Mouse (Mus musculus) granulocyte monocyte progenitor cell, adult 5-6 weeks (primary cell): Measurements from ENCODE around the gene Marveld3. TPM values are rescaled to one million over a fixed set of nuclear protein-coding genes. Genes with fewer than 3 reads are reported as not detected.
A peak's percentile ranks its signal among the peaks of the same experiment; 100 is the strongest.

ENCODE experiments used
- ATAC-seq: replicated peaks from 2 replicates; pipeline ENCODE4 v1.8.0; 2016; ENCODE audit warnings: mild to moderate bottlenecking, moderate TSS enrichment, inconsistent platforms; ENCODE audit not compliant: poor library complexity, severe bottlenecking
- total RNA-seq, 2 experiments: library from RNA; stranded (forward) in 1 of 2; stranded (reverse) in 1 of 2; fragments of 200-712, 200-1000 nt in 1 of 2; fragments of >200 nt in 1 of 2; fragmentation: Nextera tagmentation in 1 of 2; gene quantifications; 2 replicates each; pipeline ENCODE4 v1.2.3; 2014 to 2017

Marveld3 gene
- not detected in 2 replicates for total RNA-seq (2014; fragmentation: Nextera tagmentation)
- not detected in 2 replicates for total RNA-seq (2017)

DNA sequence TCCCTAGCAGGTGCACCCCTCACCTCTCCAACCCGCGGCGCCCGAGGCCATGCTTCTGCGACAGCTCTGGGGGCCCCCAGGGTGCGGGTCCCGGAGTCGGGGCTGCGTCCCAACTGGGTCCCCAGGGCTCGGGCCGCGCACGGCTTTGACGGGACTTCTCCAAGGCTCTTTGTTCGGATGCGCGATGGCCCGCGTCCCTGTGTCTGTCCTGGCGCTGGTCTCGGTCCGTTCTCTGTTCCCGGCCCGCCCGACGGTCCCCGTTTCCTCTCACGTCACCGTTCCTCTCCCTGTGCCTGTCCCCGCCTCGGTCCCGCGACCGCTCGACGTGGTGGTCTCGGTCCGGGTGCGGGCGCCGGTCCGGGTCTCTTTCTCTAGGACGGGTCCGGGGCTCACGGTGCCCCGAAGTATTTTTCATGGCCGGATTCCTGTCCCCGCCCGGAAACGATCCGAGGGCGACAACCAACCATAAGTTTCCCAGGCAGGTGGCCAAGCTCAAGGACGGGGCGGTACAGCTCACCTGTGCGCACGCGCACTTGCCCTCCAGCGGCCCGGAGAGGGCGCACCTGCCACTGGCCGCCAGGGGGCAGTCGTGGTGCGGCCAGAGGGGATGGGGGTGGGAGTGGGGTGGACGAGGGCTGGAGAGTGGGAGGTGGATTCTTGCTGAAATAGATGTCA lies at the start of gene Marveld3:
Gene Marveld3, minus strand, starts transcription at position 511 of the 675 bp plus-strand sequence.
- peak; percentile 73 for ATAC-seq

DNA sequence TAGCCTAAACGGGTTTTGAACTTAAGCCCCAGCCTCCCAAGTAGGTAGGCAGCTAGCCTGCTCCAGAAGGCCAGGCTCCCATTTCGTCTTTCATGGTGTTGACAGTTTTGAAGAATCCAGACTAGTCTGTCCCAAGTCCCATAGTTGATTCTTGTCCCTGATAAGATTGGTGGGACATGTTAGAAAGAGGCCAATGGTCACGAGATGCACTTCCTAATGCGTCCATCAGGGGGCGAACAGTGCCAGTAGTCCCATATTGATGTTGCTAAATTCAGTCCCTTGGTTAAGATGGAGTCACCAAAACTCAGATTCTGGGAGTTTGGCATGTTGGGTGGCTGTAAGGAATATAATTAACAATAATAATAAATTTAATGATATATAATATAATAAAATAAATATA lies 48.9 kb upstream of the Marveld3 start:
- peak; percentile 61 for ATAC-seq

DNA sequence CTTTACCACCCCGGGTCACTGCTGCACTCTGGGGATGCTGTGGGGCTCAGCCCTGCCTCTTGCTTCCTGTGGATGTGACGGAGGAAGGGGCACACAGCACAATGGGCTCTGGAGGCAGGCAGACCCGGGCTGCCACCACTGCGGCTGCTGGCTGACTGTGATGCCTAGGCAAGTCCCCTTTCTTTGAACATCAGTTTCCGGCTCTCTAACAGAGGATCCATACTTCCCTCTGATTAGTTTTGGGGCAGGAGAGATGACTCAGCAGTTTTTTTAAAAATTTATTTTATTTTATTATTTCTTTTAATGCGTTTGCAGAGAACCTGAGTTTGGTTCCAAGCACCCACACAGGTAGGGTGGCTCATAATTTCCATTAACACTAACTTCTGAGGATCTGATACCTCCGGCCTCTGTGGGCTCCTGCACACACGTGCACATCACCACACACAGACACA lies 47.0 kb upstream of the Marveld3 start:
- no peak for ATAC-seq

DNA sequence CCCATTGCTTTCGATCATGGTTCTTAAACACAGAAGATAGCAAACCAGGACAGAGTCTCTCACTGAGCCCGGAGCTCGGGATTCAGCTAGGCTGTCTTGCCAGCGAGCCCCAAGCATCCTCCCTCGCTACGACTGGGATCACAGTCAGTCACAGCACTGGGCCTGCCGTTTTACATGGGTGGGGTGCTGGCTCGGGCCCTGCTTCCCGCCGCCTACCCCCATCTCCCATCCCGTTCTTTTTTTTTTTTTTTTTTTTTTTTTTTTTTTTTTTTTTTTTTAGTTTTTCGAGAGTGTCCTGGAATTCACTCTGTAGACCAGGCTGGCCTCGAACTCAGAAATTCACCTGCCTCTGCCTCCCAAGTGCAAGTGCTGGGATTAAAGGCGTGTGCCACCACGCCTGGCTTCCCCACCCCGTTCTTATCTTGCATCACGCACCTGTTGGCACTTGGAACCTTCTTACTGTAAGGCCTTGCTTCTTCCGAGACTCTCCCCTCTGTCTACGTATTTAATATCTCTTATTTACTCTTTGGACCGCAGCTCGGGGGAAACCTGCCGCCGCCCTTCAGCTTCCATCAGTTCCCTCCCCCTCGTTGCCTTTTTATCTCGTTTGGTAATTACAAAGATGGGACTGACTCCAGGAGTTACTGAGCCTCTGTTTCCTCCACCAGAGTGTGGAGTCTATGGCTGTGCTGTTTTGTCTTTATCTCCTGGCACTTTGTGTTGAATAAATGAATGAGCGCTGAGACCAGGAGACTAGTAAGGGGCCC lies 46.4 kb upstream of the Marveld3 start:
- ATAC-seq, result no peak

DNA sequence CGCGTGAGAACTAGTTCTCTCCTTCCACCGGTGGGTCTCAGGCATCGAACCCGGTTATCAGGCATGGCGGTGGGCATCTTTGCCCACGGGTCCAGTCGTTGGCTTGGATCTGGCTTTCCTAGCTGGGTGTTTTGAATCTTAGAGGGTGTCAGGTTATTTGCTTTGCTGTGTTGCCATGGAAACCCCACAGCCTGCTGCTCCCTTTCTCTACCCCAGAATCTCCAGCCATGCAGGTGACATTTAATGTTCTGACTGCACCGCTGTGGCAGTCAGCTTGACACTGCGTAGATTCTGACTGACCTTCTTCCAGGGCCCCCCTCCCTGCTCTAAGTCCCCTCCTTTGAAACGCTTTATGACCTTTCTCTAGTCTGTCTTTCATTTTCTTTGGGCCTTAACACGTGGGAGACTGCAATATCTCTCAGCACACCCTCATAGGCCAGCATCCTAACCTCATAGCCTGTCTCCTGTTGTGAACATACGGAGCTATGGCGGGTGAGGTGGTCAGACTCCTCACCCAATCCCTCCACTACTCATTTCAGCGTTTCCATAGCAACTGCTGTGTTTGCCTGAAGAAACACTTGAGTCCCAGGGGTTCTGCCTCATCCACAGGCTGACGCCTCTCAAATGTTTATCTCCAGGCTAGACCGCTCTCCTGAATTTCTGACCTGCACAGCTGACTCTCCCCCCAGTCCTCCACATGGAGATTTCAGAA lies 44.5 kb upstream of the Marveld3 start:
- ATAC-seq, result no peak

DNA sequence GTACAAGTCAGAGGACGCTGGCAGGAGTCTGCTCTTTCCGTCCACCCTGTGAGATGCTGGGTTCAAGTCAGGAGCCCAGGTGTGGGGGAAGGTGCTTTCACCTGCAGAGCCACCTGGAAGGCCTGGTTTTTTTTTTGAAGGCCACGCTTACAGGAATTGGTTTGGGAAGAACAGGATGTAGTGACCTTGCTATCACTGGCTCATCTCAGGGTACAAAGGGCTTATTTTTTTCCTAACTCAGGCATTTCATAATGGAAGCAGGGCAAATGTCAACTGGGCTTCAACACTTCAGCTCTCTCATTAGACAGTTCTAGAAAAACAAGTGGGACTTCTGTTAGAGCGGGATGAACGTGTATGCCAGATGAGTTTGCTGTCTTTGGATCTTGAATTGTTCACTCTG lies 42.3 kb upstream of the Marveld3 start:
- ATAC-seq, result no peak

DNA sequence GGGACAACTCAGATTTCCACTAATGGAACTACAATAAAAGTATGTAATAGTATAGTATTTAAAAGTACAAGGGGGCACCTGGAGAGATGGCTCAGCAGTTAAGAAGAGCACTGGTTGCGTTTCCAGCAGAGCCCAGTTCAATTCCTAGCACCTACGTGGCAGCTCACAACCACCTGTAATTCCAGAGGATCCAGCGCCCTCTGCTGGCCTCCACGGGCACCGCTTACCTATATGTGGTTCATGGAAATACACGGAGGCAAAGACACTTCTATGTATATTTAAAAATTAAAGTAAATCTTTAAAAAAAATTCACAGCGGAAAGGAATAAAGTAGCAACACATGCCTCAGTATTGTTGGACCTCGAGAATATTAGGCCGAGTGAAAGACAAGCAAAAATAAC lies 41.0 kb upstream of the Marveld3 start:
- ATAC-seq, result peak; percentile 55

DNA sequence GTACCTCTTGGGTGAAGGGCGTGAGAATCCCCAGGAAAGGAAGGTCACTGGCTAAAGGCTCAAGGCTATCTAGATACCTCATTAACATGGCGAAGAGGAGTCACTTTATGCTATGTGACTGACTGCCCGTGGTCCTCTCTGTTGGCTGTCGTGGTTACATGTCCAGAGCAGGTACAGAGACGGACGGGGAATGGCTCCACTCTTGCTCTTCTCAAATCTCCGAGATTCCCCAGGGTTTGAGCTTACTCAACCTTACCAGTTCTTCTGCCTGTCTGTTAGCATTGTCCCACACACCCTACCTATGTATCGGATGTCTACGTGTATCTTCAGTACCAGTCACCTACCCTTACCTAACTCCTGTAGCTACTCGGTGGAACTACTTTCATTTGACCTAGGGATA lies 38.0 kb upstream of the Marveld3 start:
- ATAC-seq, result no peak

DNA sequence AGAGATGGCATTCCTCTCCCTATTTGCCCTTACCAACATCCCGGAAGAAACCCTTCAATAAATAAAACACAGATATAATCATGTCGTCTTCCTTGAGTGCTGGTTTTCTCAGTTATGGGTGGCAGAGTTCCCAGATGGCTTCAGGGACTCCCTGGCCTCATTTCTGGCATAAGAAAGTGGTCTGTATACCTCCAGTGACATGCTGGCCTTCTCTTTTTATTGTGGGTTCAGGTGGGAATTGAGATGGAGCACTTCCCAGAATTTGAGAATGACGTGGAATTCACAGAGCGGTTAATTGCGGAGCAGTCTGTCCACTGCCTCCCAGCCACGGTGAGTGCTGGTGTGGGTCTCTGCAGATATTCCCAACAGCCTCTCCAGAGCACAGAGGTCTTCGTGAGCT lies 36.1 kb upstream of the Marveld3 start:
- ATAC-seq, result no peak

DNA sequence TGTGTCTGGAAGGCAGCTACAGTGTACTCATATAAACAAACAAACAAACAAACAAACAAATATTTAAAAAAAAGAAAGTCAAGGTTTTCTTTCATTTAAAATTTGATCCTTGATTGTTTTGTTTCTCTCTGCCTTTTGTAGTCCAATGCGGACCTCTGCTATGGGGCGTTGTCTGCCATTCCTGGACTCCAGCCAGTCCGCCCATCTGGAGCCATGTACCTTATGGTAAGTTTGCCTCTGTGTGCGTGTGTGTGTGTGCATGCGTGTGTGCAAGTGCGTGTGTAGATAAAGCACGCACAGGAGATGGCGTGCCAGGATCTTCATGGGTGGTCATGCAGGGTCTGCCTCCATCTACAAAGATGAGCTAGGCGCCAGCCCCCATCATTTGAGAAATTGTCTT lies 35.4 kb upstream of the Marveld3 start:
- ATAC-seq, result no peak

DNA sequence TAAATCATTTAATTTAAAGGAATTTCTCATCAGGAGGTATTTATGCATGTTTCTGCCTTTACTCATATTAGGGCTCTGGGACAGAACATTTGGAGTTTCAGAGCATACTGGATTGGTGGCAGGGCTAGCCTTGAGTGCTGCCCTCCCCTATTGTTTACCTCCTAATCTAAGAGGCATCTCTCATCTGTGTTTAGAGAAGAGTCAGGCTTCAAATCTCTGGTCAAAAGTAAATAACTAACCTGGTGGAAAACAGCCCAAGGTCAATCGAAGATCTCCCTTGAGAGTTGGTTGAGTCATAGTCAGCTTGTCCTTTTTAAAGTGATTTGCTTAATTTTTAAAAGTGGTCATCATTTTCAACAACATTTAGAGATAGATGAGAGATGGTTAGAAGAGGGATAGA lies 30.9 kb upstream of the Marveld3 start:
- no peak for ATAC-seq

DNA sequence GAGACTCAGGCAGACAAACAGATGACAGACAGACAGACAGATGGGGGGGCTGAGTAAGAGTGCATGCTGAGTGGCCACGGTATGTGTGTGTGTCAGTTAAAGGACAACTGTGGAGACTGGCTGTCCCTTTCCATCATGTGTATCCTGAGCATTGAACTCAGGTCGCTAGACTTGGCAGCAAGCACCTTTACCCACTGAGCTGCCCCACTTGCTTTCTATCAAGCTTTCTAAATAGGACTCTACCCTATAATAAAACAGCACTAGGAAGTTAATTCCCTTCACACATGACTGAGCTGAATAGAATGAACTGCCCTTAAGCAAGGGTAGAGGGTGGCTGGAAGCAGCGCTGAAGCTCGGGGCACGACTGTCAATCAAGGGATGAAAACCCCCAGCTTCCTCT lies 30.2 kb upstream of the Marveld3 start:
- no peak for ATAC-seq

DNA sequence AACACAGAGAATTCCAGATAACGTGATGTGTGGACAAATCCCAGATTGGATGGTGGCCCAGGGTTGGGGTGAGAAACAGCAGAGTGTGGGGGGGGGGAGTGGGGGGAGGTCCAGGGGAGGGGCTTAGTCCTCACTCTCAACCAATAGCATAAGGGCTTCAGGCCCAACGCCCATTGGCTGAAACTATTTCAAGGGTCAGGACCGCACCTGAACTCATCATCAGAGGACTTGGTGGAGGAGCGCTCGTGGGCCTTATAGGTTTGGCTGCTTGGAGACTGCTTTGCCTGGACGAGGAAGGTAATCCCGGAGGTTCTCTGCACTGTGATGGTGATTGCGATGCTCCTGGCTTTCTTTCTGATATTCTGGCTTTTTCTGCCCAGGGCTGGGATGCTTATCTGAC lies 28.2 kb upstream of the Marveld3 start, which contains the start of gene Tat:
Gene Tat, plus strand, starts transcription at position 214 of the 400 bp plus-strand sequence.
- no peak for ATAC-seq

DNA sequence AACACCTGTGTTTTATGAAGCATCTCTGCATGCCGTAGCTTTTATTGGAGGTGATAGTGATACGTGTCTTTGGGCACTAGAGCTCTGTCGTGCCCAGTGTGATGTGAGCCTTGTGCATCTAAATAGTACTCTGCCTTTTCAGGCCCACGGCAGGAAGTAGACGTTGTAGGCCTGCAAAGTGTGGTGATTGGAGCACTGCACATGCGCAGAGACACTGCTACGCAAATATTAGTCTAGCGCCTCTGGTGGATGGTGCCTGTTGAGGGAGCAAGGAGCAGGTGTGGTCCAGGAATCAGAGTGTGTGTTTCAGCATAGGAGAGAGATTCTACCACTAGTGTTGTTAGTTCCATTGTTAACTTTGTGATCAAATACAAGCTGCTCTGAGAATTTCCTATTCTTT lies 27.1 kb upstream of the Marveld3 start:
- ATAC-seq, result no peak

DNA sequence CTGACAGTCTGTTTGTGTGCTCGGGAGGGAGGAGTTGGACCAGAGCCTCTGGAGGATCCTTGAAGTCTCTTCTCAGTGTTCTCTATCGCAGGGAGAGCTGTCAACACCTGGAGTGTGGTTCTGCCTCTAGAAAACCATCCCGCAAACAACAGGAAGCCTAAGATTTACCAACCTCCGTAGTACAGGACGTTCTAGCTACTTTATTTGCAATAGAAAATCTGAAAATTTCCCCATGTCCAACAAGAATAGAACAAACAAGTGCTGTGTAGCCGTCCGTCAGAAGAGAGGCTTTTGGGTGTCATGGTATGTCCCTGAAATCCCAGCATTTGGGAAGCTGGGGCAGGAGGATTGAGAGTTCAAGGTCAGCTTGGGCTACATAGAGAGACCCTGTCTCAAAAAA lies 25.8 kb upstream of the Marveld3 start:
- ATAC-seq, result no peak

DNA sequence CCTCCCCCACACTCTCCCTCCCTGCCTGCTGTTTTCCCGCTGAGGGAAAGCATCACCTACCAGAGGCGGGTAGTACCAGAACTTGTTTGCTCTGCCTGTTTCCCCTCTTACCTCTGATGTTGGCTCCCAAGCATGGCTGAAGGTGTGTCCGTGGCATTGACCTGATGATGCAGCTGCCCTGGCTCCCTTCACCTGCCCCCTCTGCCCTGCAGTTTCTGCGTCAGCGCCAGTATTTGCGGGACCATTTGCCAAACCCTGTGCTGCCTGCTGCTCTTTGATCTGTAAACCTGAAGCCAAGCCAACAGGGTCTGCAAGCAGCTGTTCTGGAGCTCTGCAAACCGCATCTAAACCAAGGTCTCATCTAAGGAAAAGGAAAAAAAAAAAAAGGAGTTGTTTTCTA lies 24.4 kb upstream of the Marveld3 start:
- ATAC-seq, result no peak

DNA sequence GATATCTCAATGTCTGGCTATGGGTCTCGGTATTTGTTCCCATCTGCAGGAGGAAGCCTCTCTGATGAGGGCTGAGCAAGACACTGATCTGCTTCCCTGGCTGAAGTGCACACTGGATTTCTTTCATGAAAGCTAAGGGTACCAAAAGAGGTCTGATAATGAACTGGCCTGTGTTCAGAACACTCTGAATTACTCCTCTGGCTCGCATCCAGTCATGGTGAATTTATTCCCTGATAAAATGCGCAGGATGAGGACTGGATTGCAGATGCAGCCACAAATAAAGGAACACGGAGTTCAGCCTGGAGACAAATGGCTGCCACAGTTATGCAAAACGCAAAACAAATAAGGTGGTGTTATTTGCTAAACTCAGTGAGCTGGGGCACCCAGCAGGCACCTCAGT lies 21.9 kb upstream of the Marveld3 start:
- ATAC-seq, result no peak

DNA sequence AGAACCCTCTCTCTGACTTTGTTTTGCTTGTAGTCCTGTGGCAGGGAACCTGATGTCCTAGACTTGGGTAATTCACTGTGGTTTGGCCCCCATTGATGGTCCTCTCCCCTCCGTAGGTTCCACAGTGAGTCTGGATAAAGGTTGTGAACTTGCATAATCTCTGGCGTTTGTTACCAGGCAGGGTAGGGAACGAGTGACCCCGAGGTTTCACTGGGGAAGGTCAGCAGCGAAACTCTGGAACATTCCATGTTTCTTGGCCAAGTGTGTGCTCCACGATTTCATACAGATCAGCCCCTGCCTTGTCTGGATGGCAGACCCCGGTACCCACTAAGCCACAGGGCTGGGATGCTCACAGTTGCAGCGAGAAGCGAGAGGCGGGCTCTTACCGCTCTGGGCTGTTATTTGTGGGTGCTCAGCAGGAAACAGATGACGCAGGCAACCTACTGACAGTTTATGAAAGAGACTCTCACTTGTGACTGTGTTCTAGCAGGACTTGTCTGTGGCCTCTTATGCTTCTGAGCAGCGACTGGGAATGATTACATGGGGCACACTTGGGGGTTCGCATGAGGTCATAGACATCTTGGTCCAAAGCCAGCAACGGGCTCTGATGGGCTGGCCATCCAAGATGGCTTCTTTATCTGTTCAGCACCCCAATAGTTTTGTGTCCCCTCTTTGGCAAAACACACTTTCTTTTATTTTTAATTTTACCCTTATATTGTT lies 20.5 kb upstream of the Marveld3 start:
- ATAC-seq, result no peak

DNA sequence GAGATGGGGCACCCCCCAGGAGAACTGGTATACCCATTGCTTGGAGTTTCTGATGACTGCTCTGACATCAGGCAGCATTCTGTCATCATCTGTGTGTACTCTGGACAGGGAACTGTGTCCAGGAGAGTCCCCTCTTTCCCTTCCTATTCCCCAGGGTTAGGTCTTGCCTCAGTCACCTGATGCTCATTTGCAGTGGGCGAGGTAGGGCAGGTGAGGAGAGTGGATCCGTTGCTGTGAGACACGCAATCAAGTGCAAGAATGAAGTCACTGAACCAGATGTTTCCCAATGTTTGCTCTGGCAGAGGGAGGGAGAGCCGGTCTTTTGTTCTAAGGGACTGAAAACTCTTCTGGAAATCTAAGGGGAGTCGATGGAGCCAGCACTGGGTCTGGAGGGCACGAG lies 17.3 kb upstream of the Marveld3 start:
- no peak for ATAC-seq

DNA sequence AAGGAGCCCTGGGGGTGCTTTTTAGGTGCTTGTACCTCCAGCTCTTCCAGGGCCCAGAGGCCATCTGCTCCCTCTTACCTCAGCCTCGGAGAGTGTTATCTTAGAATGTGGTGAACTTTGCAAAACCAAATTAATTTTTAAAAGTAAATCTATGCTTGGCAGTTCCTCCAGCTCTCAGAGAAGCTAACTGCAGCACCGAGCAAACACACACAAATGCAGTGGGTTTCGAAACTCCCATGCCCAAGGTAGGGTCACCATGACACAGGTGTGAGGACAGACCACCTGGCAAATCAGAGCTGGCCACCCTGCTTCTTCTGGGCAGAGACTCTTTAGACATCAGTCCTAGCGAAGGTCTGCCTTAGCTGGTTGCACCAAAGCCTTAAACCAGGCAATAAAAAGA lies 10.9 kb upstream of the Marveld3 start:
- no peak for ATAC-seq

DNA sequence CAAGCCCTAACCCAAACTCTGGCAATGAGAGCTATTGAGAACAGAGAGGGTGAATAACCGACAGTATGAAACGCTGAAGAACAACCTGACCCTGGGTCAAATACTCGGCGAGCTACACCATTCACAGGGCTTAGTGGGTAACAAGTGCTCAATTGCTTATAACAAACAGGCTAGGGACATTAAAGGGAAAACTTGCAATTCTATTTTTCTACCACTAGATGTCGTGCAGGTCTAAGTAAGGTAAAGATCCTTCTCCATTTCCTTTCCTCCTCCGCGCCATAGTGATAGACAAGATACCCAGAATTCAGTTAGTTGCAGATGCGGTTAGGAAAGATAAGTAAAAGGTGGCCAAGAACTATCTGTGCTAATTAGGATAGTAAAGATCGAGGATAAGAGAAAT lies 8.3 kb upstream of the Marveld3 start:
- peak; percentile 76 for ATAC-seq
